Mouse (Mus musculus): Measurements from ENCODE around the gene Shank3. TPM values are rescaled to one million over a fixed set of nuclear protein-coding genes. Genes with fewer than 3 reads are reported as not detected.
A peak's percentile ranks its signal among the peaks of the same experiment; 100 is the strongest.

Shank3 gene
- 0.08 and 0.16 TPM in 2 replicates for polyA plus RNA-seq (2012)

DNA sequence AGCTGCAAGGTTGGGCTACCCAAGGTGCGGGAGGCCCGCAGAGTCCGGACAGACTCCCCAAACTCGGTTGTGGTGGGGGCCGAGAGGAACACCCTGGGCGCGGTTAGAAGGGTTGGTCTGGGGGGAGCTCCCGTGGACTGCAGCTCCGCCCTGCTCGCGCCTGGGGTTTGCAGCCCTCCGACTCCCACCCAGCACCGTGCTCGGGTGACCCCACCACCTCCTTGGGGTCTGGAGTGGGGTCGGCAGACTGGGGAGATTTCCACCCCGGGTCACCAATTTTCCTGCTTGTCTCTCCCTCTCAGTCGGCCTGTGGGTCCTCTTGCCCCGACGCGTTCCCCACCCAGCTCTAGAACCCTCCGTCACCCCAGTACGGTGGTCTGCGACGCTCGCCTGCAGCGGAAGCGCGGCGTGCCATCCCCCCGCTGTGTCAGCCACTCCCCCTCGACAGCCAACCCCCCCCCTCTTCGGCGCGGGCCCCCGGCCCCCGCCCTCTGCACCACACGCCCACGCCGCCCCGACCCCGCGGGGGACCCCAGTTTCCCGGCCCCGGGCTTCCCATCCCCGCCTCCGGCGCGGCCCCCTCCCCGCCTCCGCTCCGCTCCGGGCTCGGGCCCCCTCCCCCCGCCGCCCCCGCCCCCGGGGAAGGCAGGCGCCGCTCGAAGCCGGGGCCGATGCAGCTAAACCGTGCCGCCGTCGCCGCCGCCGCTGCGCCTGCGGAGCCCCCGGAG lies at the start of gene Shank3:
Gene Shank3 (plus strand): TSS at position 663 of the 728 bp plus-strand sequence.
- TF ChIP-seq GATA1 (IDR thresholded peaks at IDR 0.05; ENCODE audit: low read length) (no peak), TAL1 (IDR thresholded peaks at IDR 0.05; ENCODE audit: low read length) (no peak)
- Histone ChIP-seq H3K4me1 (ENCODE audit: control insufficient read depth) (peaks cover 31% of the 10 kb centered on the region), H3K4me3 (replicated peaks) (peak within 1 kb of the TSS; percentile 65)

DNA sequence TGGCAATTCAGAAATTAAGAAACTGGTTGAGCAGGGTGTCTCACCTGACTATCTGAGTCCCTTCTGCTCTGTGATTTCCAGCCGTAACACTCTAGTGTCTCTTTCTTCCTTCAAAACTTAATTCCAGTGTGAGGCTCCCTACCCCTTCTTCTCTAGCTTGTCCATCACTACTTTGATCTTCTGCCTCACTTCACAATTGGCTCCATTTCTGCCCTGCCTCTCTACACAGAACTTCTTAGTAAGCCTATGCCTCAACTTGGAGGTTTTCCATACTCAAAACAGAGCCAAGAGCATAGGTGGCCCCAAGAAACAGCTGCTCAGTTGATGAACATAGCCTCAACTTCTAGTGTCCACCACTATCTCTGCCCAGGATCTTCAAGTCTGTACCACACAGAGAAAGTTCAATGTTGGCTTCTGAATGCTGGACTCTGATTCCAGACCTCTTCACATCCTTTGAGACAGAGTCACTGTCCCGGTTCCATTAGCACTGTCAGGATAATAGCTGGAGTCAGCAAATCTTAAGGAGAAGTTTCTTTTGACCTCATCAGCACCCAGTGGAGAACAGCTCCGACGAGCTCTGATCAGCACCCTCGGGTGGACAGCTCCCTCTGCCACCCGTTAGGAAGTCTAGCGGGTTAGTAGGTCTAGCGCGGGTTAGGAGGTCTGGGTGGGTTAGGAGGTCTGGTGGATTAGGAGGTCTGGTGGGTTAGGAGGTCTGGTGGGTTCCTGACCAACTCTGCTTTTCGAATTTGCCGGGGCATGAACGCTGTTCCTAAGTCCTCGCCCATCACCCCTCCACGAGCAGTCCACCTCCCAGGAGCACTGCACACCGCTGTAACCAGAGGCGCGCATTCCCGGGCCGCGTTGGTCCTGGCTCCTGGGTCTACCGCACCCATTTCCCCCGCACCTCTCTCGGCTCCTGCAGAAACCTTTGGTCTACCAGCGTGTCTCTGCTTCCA lies 46.2 kb upstream of the Shank3 start:
- H3K27me3 ChIP-seq (ENCODE audit: control insufficient read depth), result peaks cover 58% of the 10 kb centered on the region
- H3K4me3 ChIP-seq (replicated peaks), result no peak overlapping the region

More for the DNA sequence above, at the start of gene Shank3:
- peaks cover 44% of the 10 kb centered on the region for H3K27me3 ChIP-seq (ENCODE audit: control insufficient read depth)
- no peaks in the 10 kb centered on the region for H3K9me3 ChIP-seq (ENCODE audit: control insufficient read depth, low read length)
- H3K36me3 ChIP-seq (ENCODE audit: control insufficient read depth), result no peaks in the 10 kb centered on the region

DNA sequence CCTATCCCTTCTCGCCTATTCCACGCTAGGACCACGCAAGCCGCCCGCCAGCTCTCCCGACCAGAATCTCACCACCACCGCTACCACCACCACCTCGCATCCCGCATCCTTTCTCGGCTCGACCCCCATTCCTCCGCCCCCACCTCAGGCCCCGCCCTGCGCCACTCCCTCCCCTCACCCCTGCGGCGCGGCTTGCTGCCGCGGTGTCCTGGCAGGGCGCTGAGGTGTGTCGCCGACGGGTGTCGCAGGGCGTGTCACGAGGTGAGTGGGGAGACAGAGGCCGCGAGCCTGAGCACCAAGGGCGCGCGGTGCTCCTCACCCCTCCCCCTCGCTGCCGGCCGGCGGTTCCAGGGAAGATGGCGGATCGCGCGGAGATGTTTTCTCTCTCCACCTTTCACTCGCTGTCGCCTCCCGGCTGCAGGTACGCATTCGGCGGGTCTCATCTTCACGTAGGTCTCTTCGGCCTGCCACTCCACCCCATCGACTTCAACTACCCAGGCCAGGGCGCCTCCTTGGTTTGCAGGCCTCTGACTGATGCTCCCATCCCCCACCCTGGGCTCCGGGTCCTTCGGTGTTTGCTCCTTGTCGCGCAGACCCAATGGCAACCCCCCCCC lies 45.5 kb upstream of the Shank3 start, which contains the start of gene Mapk8ip2:
Gene Mapk8ip2 (plus strand): TSS at position 49 of the 614 bp plus-strand sequence.
- peak within 1 kb of the TSS; percentile 12 for H3K4me3 ChIP-seq (replicated peaks)
- H3K9me3 ChIP-seq (ENCODE audit: control insufficient read depth, low read length), result no peaks in the 10 kb centered on the region; the same call in 1 of the 2 replicates
- peaks cover 61% of the 10 kb centered on the region for H3K27me3 ChIP-seq (ENCODE audit: control insufficient read depth)
- H3K36me3 ChIP-seq (ENCODE audit: control insufficient read depth), result no peaks in the 10 kb centered on the region
- peaks cover 6% of the 10 kb centered on the region for H3K4me1 ChIP-seq (ENCODE audit: control insufficient read depth)
- no peak for TF ChIP-seq TAL1 (IDR thresholded peaks at IDR 0.05; ENCODE audit: low read length)
- TF ChIP-seq GATA1 (IDR thresholded peaks at IDR 0.05; ENCODE audit: low read length), result no peak

More for the DNA sequence above, 46.2 kb upstream of the Shank3 start:
- Histone ChIP-seq H3K36me3 (ENCODE audit: control insufficient read depth) (no peaks in the 10 kb centered on the region), H3K9me3 (ENCODE audit: control insufficient read depth, low read length) (no peaks in the 10 kb centered on the region; the same call in 1 of the 2 replicates), H3K4me1 (ENCODE audit: control insufficient read depth) (peaks cover 6% of the 10 kb centered on the region)
- no peak for TF ChIP-seq TAL1 (IDR thresholded peaks at IDR 0.05; ENCODE audit: low read length)
- peak; percentile 58 for TF ChIP-seq GATA1 (IDR thresholded peaks at IDR 0.05; ENCODE audit: low read length)

DNA sequence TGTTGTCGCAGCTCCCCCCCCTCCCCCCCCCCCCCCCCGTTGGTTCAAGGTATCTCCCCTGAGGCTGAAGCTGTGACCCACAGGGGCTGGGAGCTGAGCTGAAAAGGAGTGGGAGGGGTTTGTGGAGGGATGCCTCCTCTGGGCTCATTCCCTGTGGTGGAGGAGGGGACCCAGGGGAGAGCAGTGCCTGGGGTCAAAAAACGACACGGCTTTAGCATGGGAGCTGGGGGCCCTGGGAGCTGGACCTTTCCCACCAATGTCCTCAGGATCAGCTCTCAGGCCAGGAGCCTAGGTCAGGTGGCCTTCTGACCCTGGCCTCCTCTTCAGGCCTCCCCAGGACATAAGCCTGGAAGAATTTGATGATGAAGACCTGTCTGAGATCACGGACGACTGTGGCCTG lies 44.6 kb upstream of the Shank3 start:
- Histone ChIP-seq H3K27me3 (ENCODE audit: control insufficient read depth) (peaks cover 61% of the 10 kb centered on the region), H3K36me3 (ENCODE audit: control insufficient read depth) (no peaks in the 10 kb centered on the region), H3K4me3 (replicated peaks) (no peak overlapping the region), H3K9me3 (ENCODE audit: control insufficient read depth, low read length) (no peaks in the 10 kb centered on the region; the same call in 1 of the 2 replicates), H3K4me1 (ENCODE audit: control insufficient read depth) (peaks cover 6% of the 10 kb centered on the region)
- TF ChIP-seq GATA1 (IDR thresholded peaks at IDR 0.05; ENCODE audit: low read length), result no peak
- no peak for TF ChIP-seq TAL1 (IDR thresholded peaks at IDR 0.05; ENCODE audit: low read length)

DNA sequence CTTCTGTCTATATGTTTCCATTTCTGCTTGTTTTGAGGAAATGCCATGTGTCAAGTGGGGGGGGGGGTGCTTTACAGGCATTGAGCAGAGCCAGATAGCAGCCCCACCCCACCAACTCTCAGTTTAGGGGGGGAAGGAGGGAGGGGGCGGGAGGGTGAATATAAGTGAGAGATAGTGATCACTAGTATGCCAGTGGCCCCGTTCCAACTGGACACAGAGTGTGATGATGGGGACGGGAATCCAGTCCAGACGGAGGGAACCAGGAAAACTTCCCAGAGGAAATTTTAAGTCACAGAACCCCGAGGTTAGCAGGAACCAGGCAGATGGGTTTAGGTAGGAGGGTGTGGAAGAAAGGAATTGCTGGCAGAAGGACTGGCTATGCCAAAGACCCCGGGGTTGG lies 43.8 kb upstream of the Shank3 start:
- Histone ChIP-seq H3K27me3 (ENCODE audit: control insufficient read depth) (peaks cover 61% of the 10 kb centered on the region), H3K36me3 (ENCODE audit: control insufficient read depth) (no peaks in the 10 kb centered on the region), H3K4me3 (replicated peaks) (no peak overlapping the region), H3K9me3 (ENCODE audit: control insufficient read depth, low read length) (no peaks in the 10 kb centered on the region; the same call in 1 of the 2 replicates), H3K4me1 (ENCODE audit: control insufficient read depth) (peaks cover 6% of the 10 kb centered on the region)
- TF ChIP-seq TAL1 (IDR thresholded peaks at IDR 0.05; ENCODE audit: low read length) (no peak), GATA1 (IDR thresholded peaks at IDR 0.05; ENCODE audit: low read length) (no peak)

DNA sequence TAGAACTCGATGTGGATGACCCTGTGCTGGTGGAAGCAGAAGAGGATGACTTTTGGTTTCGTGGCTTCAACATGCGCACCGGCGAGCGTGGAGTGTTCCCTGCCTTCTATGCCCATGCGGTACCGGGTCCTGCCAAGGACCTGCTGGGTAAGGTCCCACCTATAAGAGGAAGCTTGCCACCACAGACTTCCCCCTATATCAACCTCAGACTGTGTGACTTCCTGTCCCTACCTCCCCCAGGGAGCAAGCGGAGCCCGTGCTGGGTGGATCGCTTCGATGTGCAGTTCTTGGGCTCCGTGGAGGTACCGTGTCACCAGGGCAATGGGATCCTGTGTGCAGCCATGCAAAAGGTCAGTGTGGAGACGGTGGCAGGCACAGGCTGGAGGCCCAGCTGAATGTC lies 40.5 kb upstream of the Shank3 start:
- H3K4me3 ChIP-seq (replicated peaks), result no peak overlapping the region
- TF ChIP-seq GATA1 (IDR thresholded peaks at IDR 0.05; ENCODE audit: low read length) (no peak), TAL1 (IDR thresholded peaks at IDR 0.05; ENCODE audit: low read length) (no peak)
- no peaks in the 10 kb centered on the region; the same call in 1 of the 2 replicates for H3K9me3 ChIP-seq (ENCODE audit: control insufficient read depth, low read length)
- H3K36me3 ChIP-seq (ENCODE audit: control insufficient read depth), result no peaks in the 10 kb centered on the region
- H3K27me3 ChIP-seq (ENCODE audit: control insufficient read depth), result peaks cover 42% of the 10 kb centered on the region
- peaks cover 3% of the 10 kb centered on the region for H3K4me1 ChIP-seq (ENCODE audit: control insufficient read depth)

DNA sequence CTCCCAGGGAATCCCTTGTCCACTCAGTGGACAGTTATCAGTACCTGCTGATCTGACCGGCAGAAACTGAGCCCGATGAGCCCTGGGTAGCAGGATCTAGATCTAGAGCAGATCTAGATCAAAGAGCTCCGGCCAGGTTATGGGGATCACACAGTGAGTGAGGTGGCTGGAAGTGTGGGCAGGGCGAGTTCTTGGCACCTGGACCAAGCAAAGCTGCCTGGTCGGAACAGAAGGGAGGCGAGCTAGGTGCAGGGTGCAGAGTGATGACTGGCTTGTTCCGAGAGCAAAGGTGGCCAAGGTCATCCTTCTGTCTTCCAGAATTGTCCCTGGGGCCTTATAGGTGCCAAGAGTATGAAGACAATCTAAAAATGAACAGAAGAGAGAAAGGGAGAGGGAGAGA lies 39.6 kb upstream of the Shank3 start:
- H3K27me3 ChIP-seq (ENCODE audit: control insufficient read depth), result peaks cover 34% of the 10 kb centered on the region
- no peaks in the 10 kb centered on the region for H3K36me3 ChIP-seq (ENCODE audit: control insufficient read depth)
- TF ChIP-seq TAL1 (IDR thresholded peaks at IDR 0.05; ENCODE audit: low read length) (no peak), GATA1 (IDR thresholded peaks at IDR 0.05; ENCODE audit: low read length) (no peak)

DNA sequence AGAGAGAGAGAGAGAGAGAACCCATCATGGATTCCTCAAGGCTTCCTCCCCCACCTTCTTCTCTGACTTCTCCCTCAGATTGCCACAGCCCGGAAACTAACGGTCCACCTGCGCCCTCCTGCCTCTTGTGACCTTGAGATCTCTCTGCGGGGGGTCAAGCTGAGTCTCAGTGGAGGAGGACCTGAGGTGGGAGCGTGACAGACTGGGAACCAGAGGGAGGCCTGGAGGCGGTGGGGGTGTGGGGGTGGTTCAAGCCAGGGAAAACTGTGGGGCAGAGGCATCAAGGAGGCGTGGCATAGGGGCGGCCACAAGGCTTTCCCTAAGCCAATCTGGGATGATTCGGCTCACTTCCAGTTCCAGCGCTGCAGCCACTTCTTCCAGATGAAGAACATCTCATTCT lies 39.1 kb upstream of the Shank3 start:
- Histone ChIP-seq H3K36me3 (ENCODE audit: control insufficient read depth) (no peaks in the 10 kb centered on the region), H3K9me3 (ENCODE audit: control insufficient read depth, low read length) (no peaks in the 10 kb centered on the region), H3K4me3 (replicated peaks) (no peak overlapping the region), H3K4me1 (ENCODE audit: control insufficient read depth) (no peaks in the 10 kb centered on the region), H3K27me3 (ENCODE audit: control insufficient read depth) (peaks cover 29% of the 10 kb centered on the region)
- no peak for TF ChIP-seq TAL1 (IDR thresholded peaks at IDR 0.05; ENCODE audit: low read length)
- no peak for TF ChIP-seq GATA1 (IDR thresholded peaks at IDR 0.05; ENCODE audit: low read length)

More for the DNA sequence above, 39.6 kb upstream of the Shank3 start:
- Histone ChIP-seq H3K9me3 (ENCODE audit: control insufficient read depth, low read length) (no peaks in the 10 kb centered on the region), H3K4me1 (ENCODE audit: control insufficient read depth) (no peaks in the 10 kb centered on the region), H3K4me3 (replicated peaks) (no peak overlapping the region)

Measured in erythroblast, embryonic 14.5 days (primary cell).